Mouse (Mus musculus): ENCODE measurements at regions not wholly inside any gene's neighbourhood (a gene's known extent, or its start where the extent isn't known, plus 50 kb on each side); places are given as distances from the start of the nearest gene placed in this dataset.

GRCm38 (mm10) chr3:52897665-52898064, 119.4 kb downstream of the Cog6 start:
- Histone ChIP-seq H3K4me1 (ENCODE audit: control insufficient read depth, insufficient read depth, low read length) (no peaks in the 10 kb centered on the region), H3K4me3 (ENCODE audit: insufficient read depth, low read depth, low read length) (no peak overlapping the region), H3K27ac (ENCODE audit: insufficient read depth, low read depth, low read length) (no peak overlapping the region)
- WGBS, result 79% methylated on average over 4 of the region's 4 CpGs
- TF ChIP-seq CTCF (IDR thresholded peaks at IDR 0.05; ENCODE audit: insufficient read depth, low read depth, low read length), result no peak
- TF ChIP-seq POLR2A (IDR thresholded peaks at IDR 0.05; ENCODE audit: insufficient read depth, low read depth, low read length), result no peak

GRCm38 (mm10) chr3:52896462-52896861, 120.6 kb downstream of the Cog6 start:
- no peak overlapping the region for H3K4me3 ChIP-seq (ENCODE audit: insufficient read depth, low read depth, low read length)
- no peaks in the 10 kb centered on the region for H3K4me1 ChIP-seq (ENCODE audit: control insufficient read depth, insufficient read depth, low read length)
- no peak overlapping the region for H3K27ac ChIP-seq (ENCODE audit: insufficient read depth, low read depth, low read length)
- WGBS, result 86% methylated on average over 7 of the region's 7 CpGs
- TF ChIP-seq POLR2A (IDR thresholded peaks at IDR 0.05; ENCODE audit: insufficient read depth, low read depth, low read length) (no peak), CTCF (IDR thresholded peaks at IDR 0.05; ENCODE audit: insufficient read depth, low read depth, low read length) (no peak)

- WGBS, result 93% methylated on average over 5 of the region's 5 CpGs
- TF ChIP-seq POLR2A (IDR thresholded peaks at IDR 0.05; ENCODE audit: insufficient read depth, low read depth, low read length), result no peak
- no peak for TF ChIP-seq CTCF (IDR thresholded peaks at IDR 0.05; ENCODE audit: insufficient read depth, low read depth, low read length)
These were observed 121.3 kb downstream of the Cog6 start for GRCm38 (mm10) chr3:52895751-52896150.

GRCm38 (mm10) chr3:52894812-52895211, 122.2 kb downstream of the Cog6 start:
- TF ChIP-seq CTCF (IDR thresholded peaks at IDR 0.05; ENCODE audit: insufficient read depth, low read depth, low read length), result no peak
- no peak for TF ChIP-seq POLR2A (IDR thresholded peaks at IDR 0.05; ENCODE audit: insufficient read depth, low read depth, low read length)
- 85% methylated on average over 2 of the region's 2 CpGs for WGBS
- Histone ChIP-seq H3K4me1 (ENCODE audit: control insufficient read depth, insufficient read depth, low read length) (no peaks in the 10 kb centered on the region), H3K27ac (ENCODE audit: insufficient read depth, low read depth, low read length) (no peak overlapping the region), H3K4me3 (ENCODE audit: insufficient read depth, low read depth, low read length) (no peak overlapping the region)

More at GRCm38 (mm10) chr3:52895751-52896150, 121.3 kb downstream of the Cog6 start:
- Histone ChIP-seq H3K4me1 (ENCODE audit: control insufficient read depth, insufficient read depth, low read length) (no peaks in the 10 kb centered on the region), H3K27ac (ENCODE audit: insufficient read depth, low read depth, low read length) (no peak overlapping the region), H3K4me3 (ENCODE audit: insufficient read depth, low read depth, low read length) (no peak overlapping the region)

GRCm38 (mm10) chr3:52889156-52889715, 127.8 kb downstream of the Cog6 start:
- H3K27ac ChIP-seq (ENCODE audit: insufficient read depth, low read depth, low read length), result no peak overlapping the region
- TF ChIP-seq CTCF (IDR thresholded peaks at IDR 0.05; ENCODE audit: insufficient read depth, low read depth, low read length) (no peak), POLR2A (IDR thresholded peaks at IDR 0.05; ENCODE audit: insufficient read depth, low read depth, low read length) (no peak)
- no peak overlapping the region for H3K4me3 ChIP-seq (ENCODE audit: insufficient read depth, low read depth, low read length)
- H3K4me1 ChIP-seq (ENCODE audit: control insufficient read depth, insufficient read depth, low read length), result no peaks in the 10 kb centered on the region
- 54% methylated on average over 4 of the region's 4 CpGs for WGBS

GRCm38 (mm10) chr3:52881981-52882380, 135.1 kb downstream of the Cog6 start:
- Histone ChIP-seq H3K4me3 (ENCODE audit: insufficient read depth, low read depth, low read length) (no peak overlapping the region), H3K27ac (ENCODE audit: insufficient read depth, low read depth, low read length) (no peak overlapping the region), H3K4me1 (ENCODE audit: control insufficient read depth, insufficient read depth, low read length) (no peaks in the 10 kb centered on the region)
- TF ChIP-seq CTCF (IDR thresholded peaks at IDR 0.05; ENCODE audit: insufficient read depth, low read depth, low read length) (no peak), POLR2A (IDR thresholded peaks at IDR 0.05; ENCODE audit: insufficient read depth, low read depth, low read length) (no peak)
- WGBS, result 89% methylated on average over 3 of the region's 3 CpGs

- TF ChIP-seq CTCF (IDR thresholded peaks at IDR 0.05; ENCODE audit: insufficient read depth, low read depth, low read length) (no peak), POLR2A (IDR thresholded peaks at IDR 0.05; ENCODE audit: insufficient read depth, low read depth, low read length) (no peak)
- WGBS, result 89% methylated on average over 4 of the region's 4 CpGs
- Histone ChIP-seq H3K4me3 (ENCODE audit: insufficient read depth, low read depth, low read length) (no peak overlapping the region), H3K4me1 (ENCODE audit: control insufficient read depth, insufficient read depth, low read length) (no peaks in the 10 kb centered on the region), H3K27ac (ENCODE audit: insufficient read depth, low read depth, low read length) (no peak overlapping the region)
These were observed 135.9 kb downstream of the Cog6 start for GRCm38 (mm10) chr3:52881139-52881538.

- H3K27ac ChIP-seq (ENCODE audit: insufficient read depth, low read depth, low read length), result no peak overlapping the region
These were observed 137.3 kb downstream of the Cog6 start for GRCm38 (mm10) chr3:52879700-52880099.

GRCm38 (mm10) chr3:52878334-52878733, 138.7 kb downstream of the Cog6 start:
- WGBS, result 67% methylated on average over 3 of the region's 3 CpGs
- no peak overlapping the region for H3K27ac ChIP-seq (ENCODE audit: insufficient read depth, low read depth, low read length)
- TF ChIP-seq CTCF (IDR thresholded peaks at IDR 0.05; ENCODE audit: insufficient read depth, low read depth, low read length) (no peak), POLR2A (IDR thresholded peaks at IDR 0.05; ENCODE audit: insufficient read depth, low read depth, low read length) (no peak)

More at GRCm38 (mm10) chr3:52879700-52880099, 137.3 kb downstream of the Cog6 start:
- WGBS, result 61% methylated on average over 10 of the region's 10 CpGs
- H3K4me3 ChIP-seq (ENCODE audit: insufficient read depth, low read depth, low read length), result no peak overlapping the region
- no peak for TF ChIP-seq CTCF (IDR thresholded peaks at IDR 0.05; ENCODE audit: insufficient read depth, low read depth, low read length)
- TF ChIP-seq POLR2A (IDR thresholded peaks at IDR 0.05; ENCODE audit: insufficient read depth, low read depth, low read length), result no peak
- H3K4me1 ChIP-seq (ENCODE audit: control insufficient read depth, insufficient read depth, low read length), result no peaks in the 10 kb centered on the region

GRCm38 (mm10) chr3:52872260-52872659, 144.8 kb downstream of the Cog6 start:
- 96% methylated on average over 5 of the region's 5 CpGs for WGBS
- Histone ChIP-seq H3K4me3 (ENCODE audit: insufficient read depth, low read depth, low read length) (no peak overlapping the region), H3K27ac (ENCODE audit: insufficient read depth, low read depth, low read length) (no peak overlapping the region), H3K4me1 (ENCODE audit: control insufficient read depth, insufficient read depth, low read length) (no peaks in the 10 kb centered on the region)
- TF ChIP-seq POLR2A (IDR thresholded peaks at IDR 0.05; ENCODE audit: insufficient read depth, low read depth, low read length), result no peak

More at GRCm38 (mm10) chr3:52878334-52878733, 138.7 kb downstream of the Cog6 start:
- Histone ChIP-seq H3K4me3 (ENCODE audit: insufficient read depth, low read depth, low read length) (no peak overlapping the region), H3K4me1 (ENCODE audit: control insufficient read depth, insufficient read depth, low read length) (no peaks in the 10 kb centered on the region)

All from olfactory bulb, adult 2 months (tissue).